Mouse (Mus musculus) testis, adult 2 months (tissue): Measurements from ENCODE around the gene Cib4. TPM values are rescaled to one million over a fixed set of nuclear protein-coding genes. Genes with fewer than 3 reads are reported as not detected.

ENCODE experiments used
- H3K27ac ChIP-seq: fragments of 200-500 bp; 2 replicates; pipeline ENCODE4 v1.5.1; 2012; ENCODE audit warnings: low read depth, low read length; ENCODE audit not compliant: control insufficient read depth, insufficient read depth
- H3K27me3 ChIP-seq: fragments of 200-500 bp; 2 replicates; pipeline ENCODE4 v1.6.1; 2012; ENCODE audit warnings: mild to moderate bottlenecking, low read length, moderate library complexity; ENCODE audit not compliant: control insufficient read depth, insufficient read depth
- H3K36me3 ChIP-seq: fragments of 200-500 bp; 2 replicates; pipeline ENCODE4 v1.6.1; 2012; ENCODE audit warnings: mild to moderate bottlenecking, low read length; ENCODE audit not compliant: control insufficient read depth, insufficient read depth
- H3K4me1 ChIP-seq: fragments of 200-500 bp; 2 replicates; pipeline ENCODE4 v1.6.1; 2012; ENCODE audit warnings: low read length; ENCODE audit not compliant: control insufficient read depth, insufficient read depth
- H3K4me3 ChIP-seq: fragments of 200-500 bp; 2 replicates; pipeline ENCODE4 v1.5.1; 2012; ENCODE audit warnings: low read depth, mild to moderate bottlenecking, low read length, moderate library complexity, mixed read lengths; ENCODE audit not compliant: control insufficient read depth
- CTCF ChIP-seq: fragments of 200-500 bp; IDR thresholded peaks from 2 replicates; pipeline ENCODE4 v1.5.1; 2012; ENCODE audit warnings: low read depth, mild to moderate bottlenecking, inconsistent platforms, low read length, moderate library complexity; ENCODE audit not compliant: control insufficient read depth, insufficient read depth, insufficient replicate concordance
- POLR2A ChIP-seq: fragments of 200-500 bp; IDR thresholded peaks from 2 replicates; pipeline ENCODE4 v1.6.1; 2012; ENCODE audit warnings: low read depth, mild to moderate bottlenecking, inconsistent platforms, low read length, moderate library complexity; ENCODE audit not compliant: control insufficient read depth
- polyA plus RNA-seq: library from polyadenylated mRNA; depleted of rRNA; stranded (reverse); fragments of >200 nt; gene quantifications from 2 replicates; pipeline ENCODE4 v1.2.3, GENCODE M21; 2012; rRNA removed

The Cib4 gene
- polyA plus RNA-seq, 1 experiment = 97.7 TPM

GRCm38 (mm10) chr5:30440308-30440906, 105.2 kb downstream of the Cib4 start:
- no peak overlapping the region for H3K4me3 ChIP-seq
- TF ChIP-seq CTCF = no peak
- TF ChIP-seq POLR2A = no peak
- H3K4me1 ChIP-seq = no peaks in the 10 kb centered on the region
- no peak overlapping the region for H3K27ac ChIP-seq
- no peaks in the 10 kb centered on the region for H3K27me3 ChIP-seq
- no peaks in the 10 kb centered on the region for H3K36me3 ChIP-seq

GRCm38 (mm10) chr5:30438931-30439330, 106.7 kb downstream of the Cib4 start:
- no peaks in the 10 kb centered on the region for H3K36me3 ChIP-seq
- no peak for TF ChIP-seq CTCF
- no peak for TF ChIP-seq POLR2A
- H3K4me3 ChIP-seq = no peak overlapping the region
- H3K27me3 ChIP-seq = no peaks in the 10 kb centered on the region
- no peak overlapping the region for H3K27ac ChIP-seq
- H3K4me1 ChIP-seq = no peaks in the 10 kb centered on the region

Other genes with a start within 250 kb of the Cib4 start
- 0.23 and 0.60 TPM in 2 replicates for gene Otof, start 83.9 kb downstream of the Cib4 start, polyA plus RNA-seq
- gene 1700001C02Rik, start 79.8 kb downstream of the Cib4 start, polyA plus RNA-seq = 458 and 474 TPM in 2 replicates
- gene Kcnk3, start 42.3 kb upstream of the Cib4 start, polyA plus RNA-seq = 0.77 and 0.95 TPM in 2 replicates
- gene Slc35f6, start 102.1 kb upstream of the Cib4 start, polyA plus RNA-seq = 29.4 TPM in 2 replicates
- gene Cenpa, start 120.9 kb upstream of the Cib4 start, polyA plus RNA-seq = 5.8 and 6.3 TPM in 2 replicates
- gene Dpysl5, start 165.7 kb upstream of the Cib4 start, polyA plus RNA-seq = 73.0 and 78.9 TPM in 2 replicates